Mouse (Mus musculus) embryonic fibroblast, embryonic 13.5 days (primary cell): ENCODE results near the gene Tfap4.

Experiments
- CTCF ChIP-seq: IDR thresholded peaks from 2 replicates; pipeline ENCODE4 v1.5.1; 2011; ENCODE audit warnings: mild to moderate bottlenecking, control low read depth, low read length, moderate library complexity, borderline replicate concordance; ENCODE audit not compliant: insufficient read depth
- POLR2A ChIP-seq: IDR thresholded peaks from 2 replicates; pipeline ENCODE4 v1.6.1; 2011; ENCODE audit warnings: low read depth, mild to moderate bottlenecking, control low read depth, low read length, moderate library complexity

GRCm38 (mm10) chr16:4598891-4599543 is 39.4 kb upstream of the Tfap4 start:
- TF ChIP-seq CTCF (no peak), POLR2A (no peak; the same call in 1 of the 2 replicates)
